In genomic region chrX:151708055-151708670, GRCm38 (mm10) we compare ENCODE assay signal across 8 mouse cellular contexts.
A peak's percentile ranks its signal among the peaks of the same experiment; 100 is the strongest.
DNase-seq lines count a peak whose midpoint lies in the region; ATAC-seq and TF ChIP-seq lines count a peak whose summit lies in the region.
"Not testable (repeated sequence)": the region's sequence is repeated elsewhere in the genome, so short reads cannot be mapped to it uniquely, and the experiment has no call there.

No protein-coding gene starts in this region.

- not testable (repeated sequence) for TF ChIP-seq POLR2A in liver, adult 2 months (IDR thresholded peaks at IDR 0.05; ENCODE audit: extremely low read depth, insufficient read depth, low read length)

- ATAC-seq in hindbrain, embryonic 14.5 days (ENCODE audit: low FRiP score), result peak; percentile 75; the same call in 1 of the 2 replicates

- H3K27me3 ChIP-seq in embryonic facial prominence, embryonic 10.5 days (replicated peaks; ENCODE audit: low read depth, poor library complexity, severe bottlenecking); hindbrain, embryonic 14.5 days (ENCODE audit: control insufficient read depth, insufficient read depth, low read length); liver, adult 2 months (ENCODE audit: control insufficient read depth, insufficient read depth, low read length): not testable (repeated sequence)

- DNase-seq in adrenal gland, postnatal 10 days, result peak; percentile 17
- DNase-seq in embryonic facial prominence, embryonic 10.5 days (ENCODE audit: low spot score), result peak; percentile 33
- peak; percentile 41 to 75 for DNase-seq in frontal cortex, postnatal 36 days (ENCODE audit: low spot score in 2 of 2)
- peak; percentile 73 for DNase-seq in hindbrain, embryonic 14.5 days (ENCODE audit: low spot score)
- DNase-seq in layer of hippocampus, postnatal 14 days (ENCODE audit: low spot score in 2 of 2), result peak; percentile 56 to 73
- DNase-seq in liver, adult 2 months (ENCODE audit: extremely low read depth, low read depth, low spot score), result peak; percentile 46
- peak; percentile 13 for DNase-seq in neural tube, embryonic 10.5 days (ENCODE audit: extremely low spot score, low spot score)
- DNase-seq in right cerebral cortex, postnatal 36 days (ENCODE audit: low spot score in 2 of 2), result peak; percentile 37 to 38

- H3K9me3 ChIP-seq in embryonic facial prominence, embryonic 10.5 days; hindbrain, embryonic 14.5 days (ENCODE audit: control insufficient read depth, low read length): not testable (repeated sequence)

- TF ChIP-seq CTCF in liver, adult 2 months (IDR thresholded peaks at IDR 0.05; ENCODE audit: low read depth, low read length), result not testable (repeated sequence)

- H3K4me1 ChIP-seq in embryonic facial prominence, embryonic 10.5 days; hindbrain, embryonic 14.5 days (replicated peaks; ENCODE audit: control insufficient read depth, insufficient read depth, low read length); liver, adult 2 months (ENCODE audit: control insufficient read depth, insufficient read depth, low read length): not testable (repeated sequence)

- H3K79me2 ChIP-seq in liver, adult 2 months (ENCODE audit: control insufficient read depth, insufficient read depth, low read length), result not testable (repeated sequence)

- not testable (repeated sequence) for H3K9ac ChIP-seq in hindbrain, embryonic 14.5 days; liver, adult 2 months (ENCODE audit: low read depth, low read length)

- H3K36me3 ChIP-seq in embryonic facial prominence, embryonic 10.5 days (replicated peaks); hindbrain, embryonic 14.5 days (replicated peaks; ENCODE audit: control insufficient read depth, insufficient read depth); liver, adult 2 months (ENCODE audit: control insufficient read depth, insufficient read depth, low read length): not testable (repeated sequence)

- not testable (repeated sequence) for H3K4me3 ChIP-seq in embryonic facial prominence, embryonic 10.5 days; hindbrain, embryonic 14.5 days (replicated peaks; ENCODE audit: low read length); liver, adult 2 months (ENCODE audit: insufficient read depth, low read depth, low read length)

- peak overlapping the region; percentile 12; the same call in 1 of the 2 replicates for H3K4me2 ChIP-seq in hindbrain, embryonic 14.5 days (replicated peaks)

- 12% methylated on average over 4 of the region's 4 CpGs for WGBS in embryonic facial prominence, embryonic 10.5 days
- WGBS in hindbrain, embryonic 14.5 days, result 12% methylated on average over 4 of the region's 4 CpGs
- WGBS in liver, adult 2 months, result 11% methylated on average over 4 of the region's 4 CpGs

- not testable (repeated sequence) for H3K27ac ChIP-seq in embryonic facial prominence, embryonic 10.5 days (replicated peaks); liver, adult 2 months (replicated peaks; ENCODE audit: insufficient read depth, low read depth, low read length)
- H3K27ac ChIP-seq in hindbrain, embryonic 14.5 days, result 0 out of 2 replicates have a peak overlapping the region, but pooled peaks have one; percentile 38

Comparison
In these comparisons a context has a peak if more than half of its experiments do, and no peak if none do; other contexts are left out.
1. DNase-seq: peak in every context shown above with its lines; median percentile 73 in hindbrain, embryonic 14.5 days; 64 in layer of hippocampus, postnatal 14 days; 58 in frontal cortex, postnatal 36 days; 46 in liver, adult 2 months; 38 in right cerebral cortex, postnatal 36 days; 33 in embryonic facial prominence, embryonic 10.5 days; 17 in adrenal gland, postnatal 10 days; 13 in neural tube, embryonic 10.5 days.